Mouse (Mus musculus): ENCODE measurements around the gene Ovca2. TPM values are rescaled to one million over a fixed set of nuclear protein-coding genes. Genes with fewer than 3 reads are reported as not detected.
A peak's percentile ranks its signal among the peaks of the same experiment; 100 is the strongest.

Gene Ovca2
- polyA plus RNA-seq, 1 experiment from 2014 or later, result 8.7 TPM

DNA sequence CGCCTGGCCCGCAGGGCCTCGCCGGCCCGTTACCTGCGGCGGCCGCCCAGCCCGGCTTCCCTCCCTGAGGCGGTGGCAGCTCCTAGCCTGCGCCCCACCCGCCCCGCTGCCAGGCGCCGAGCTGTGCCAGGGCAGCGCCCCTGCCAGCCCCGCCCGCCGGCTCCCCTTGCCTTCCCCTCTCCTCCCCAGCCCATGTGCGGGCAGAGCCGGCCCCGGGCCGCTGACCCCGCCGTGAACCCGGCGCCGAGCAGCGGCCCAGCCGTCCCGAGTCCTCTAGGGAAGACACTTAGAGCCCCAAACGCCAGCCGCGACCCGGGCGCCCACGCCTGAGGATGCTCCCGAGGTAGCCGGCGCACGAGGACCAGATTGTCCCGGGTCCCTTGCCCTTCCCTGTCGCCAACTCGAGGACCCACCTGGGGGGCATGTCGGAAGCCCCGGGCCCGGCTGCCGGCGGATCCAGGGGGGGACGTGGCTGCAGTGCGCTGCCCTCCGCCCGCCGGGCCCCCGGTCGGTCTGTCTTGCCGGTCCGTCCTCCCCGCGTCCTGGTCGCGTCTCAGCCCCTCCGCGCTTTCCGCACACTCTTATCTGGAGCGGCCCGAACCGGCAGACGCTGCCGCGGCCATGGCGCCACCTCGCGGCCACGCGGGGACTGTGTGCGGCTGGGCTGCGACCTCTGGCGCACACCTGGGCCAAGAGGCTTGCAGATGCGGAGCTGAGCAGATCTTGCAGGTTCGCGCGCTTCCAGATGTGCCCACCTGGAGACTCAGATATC lies 9.9 kb downstream of the Ovca2 start:
- Histone ChIP-seq H3K36me3 (ENCODE audit: control insufficient read depth, insufficient read depth) (no peaks in the 10 kb centered on the region), H3K4me1 (ENCODE audit: control insufficient read depth, low read depth, low read length) (peaks cover 60% of the 10 kb centered on the region), H3K9me3 (replicated peaks; ENCODE audit: control insufficient read depth, low read length) (no peaks in the 10 kb centered on the region), H3K27me3 (ENCODE audit: control insufficient read depth, insufficient read depth, low read depth, low read length) (peaks cover 95% of the 10 kb centered on the region), H3K4me3 (ENCODE audit: low read depth, low read length) (peak overlapping the region; percentile 60), H3K27ac (ENCODE audit: low read length) (peak overlapping the region; percentile 7; the same call in 1 of the 2 replicates), H3K4me2 (ENCODE audit: low read depth, low read length) (peak overlapping the region; percentile 77), H3K9ac (ENCODE audit: low read depth, low read length) (peak overlapping the region; percentile 43; the same call in 1 of the 2 replicates)
- under 1% methylated on average over 74 of the region's 83 CpGs for WGBS (ENCODE audit: insufficient replicate concordance)
- ATAC-seq (ENCODE audit: low read depth), result peak; percentile 33; the same call in 1 of the 2 replicates

DNA sequence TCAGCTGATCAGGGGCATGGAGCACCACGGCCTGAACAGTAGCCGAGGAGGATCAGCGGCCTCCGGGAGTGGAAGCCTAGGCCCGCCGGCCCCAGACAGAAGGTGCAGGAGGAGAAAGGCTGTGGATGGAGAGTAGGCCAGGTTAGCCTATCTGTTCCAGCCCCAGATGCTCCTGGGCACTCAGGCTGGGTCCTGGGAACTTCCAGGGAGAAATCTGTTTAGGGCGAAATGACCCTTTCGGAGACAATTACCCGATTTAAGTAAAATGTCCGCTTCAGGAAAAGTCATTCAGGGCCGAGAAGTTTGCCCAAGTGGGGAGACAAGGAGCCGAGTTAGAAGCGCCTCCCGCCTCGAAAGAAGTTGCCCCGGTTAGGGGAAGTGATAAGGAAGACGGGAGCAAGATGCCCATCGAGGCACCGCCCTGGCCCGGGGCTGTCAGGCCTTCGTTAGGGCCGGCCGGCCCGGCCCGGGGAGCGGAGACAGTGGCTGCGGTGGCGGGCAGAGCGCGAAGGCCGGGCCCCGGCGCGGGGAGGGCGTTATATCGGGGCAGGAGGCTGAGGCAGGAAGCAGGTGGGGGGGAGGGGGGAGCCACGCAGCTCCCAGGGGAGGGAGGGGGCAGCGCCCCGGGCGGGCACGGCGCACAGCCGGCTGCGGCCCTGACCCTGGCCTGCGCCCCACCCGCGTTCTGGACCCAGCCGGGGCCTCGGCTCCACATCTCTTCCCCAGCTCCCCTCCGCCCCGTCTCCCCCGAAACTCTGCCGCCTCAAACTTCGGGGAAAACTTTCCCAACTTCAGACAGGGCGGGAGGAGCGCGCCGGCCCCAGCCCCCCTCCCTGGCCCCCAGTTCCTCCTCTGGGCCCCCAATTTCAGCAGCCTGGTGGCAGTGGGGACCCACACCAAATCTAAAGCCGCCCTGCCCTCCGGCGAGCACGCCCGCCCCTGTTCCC lies 10.7 kb downstream of the Ovca2 start:
- Histone ChIP-seq H3K4me1 (ENCODE audit: control insufficient read depth, low read depth, low read length) (peaks cover 52% of the 10 kb centered on the region), H3K9me3 (replicated peaks; ENCODE audit: control insufficient read depth, low read length) (no peaks in the 10 kb centered on the region), H3K4me2 (ENCODE audit: low read depth, low read length) (peak overlapping the region; percentile 77), H3K27me3 (ENCODE audit: control insufficient read depth, insufficient read depth, low read depth, low read length) (peaks cover 87% of the 10 kb centered on the region), H3K9ac (ENCODE audit: low read depth, low read length) (peak overlapping the region; percentile 43; the same call in 1 of the 2 replicates), H3K36me3 (ENCODE audit: control insufficient read depth, insufficient read depth) (no peaks in the 10 kb centered on the region), H3K27ac (ENCODE audit: low read length) (peak overlapping the region; percentile 19; the same call in 1 of the 2 replicates), H3K4me3 (ENCODE audit: low read depth, low read length) (peak overlapping the region; percentile 60)
- WGBS (ENCODE audit: insufficient replicate concordance), result 4% methylated on average over 54 of the region's 63 CpGs
- no peak for ATAC-seq (ENCODE audit: low read depth)

DNA sequence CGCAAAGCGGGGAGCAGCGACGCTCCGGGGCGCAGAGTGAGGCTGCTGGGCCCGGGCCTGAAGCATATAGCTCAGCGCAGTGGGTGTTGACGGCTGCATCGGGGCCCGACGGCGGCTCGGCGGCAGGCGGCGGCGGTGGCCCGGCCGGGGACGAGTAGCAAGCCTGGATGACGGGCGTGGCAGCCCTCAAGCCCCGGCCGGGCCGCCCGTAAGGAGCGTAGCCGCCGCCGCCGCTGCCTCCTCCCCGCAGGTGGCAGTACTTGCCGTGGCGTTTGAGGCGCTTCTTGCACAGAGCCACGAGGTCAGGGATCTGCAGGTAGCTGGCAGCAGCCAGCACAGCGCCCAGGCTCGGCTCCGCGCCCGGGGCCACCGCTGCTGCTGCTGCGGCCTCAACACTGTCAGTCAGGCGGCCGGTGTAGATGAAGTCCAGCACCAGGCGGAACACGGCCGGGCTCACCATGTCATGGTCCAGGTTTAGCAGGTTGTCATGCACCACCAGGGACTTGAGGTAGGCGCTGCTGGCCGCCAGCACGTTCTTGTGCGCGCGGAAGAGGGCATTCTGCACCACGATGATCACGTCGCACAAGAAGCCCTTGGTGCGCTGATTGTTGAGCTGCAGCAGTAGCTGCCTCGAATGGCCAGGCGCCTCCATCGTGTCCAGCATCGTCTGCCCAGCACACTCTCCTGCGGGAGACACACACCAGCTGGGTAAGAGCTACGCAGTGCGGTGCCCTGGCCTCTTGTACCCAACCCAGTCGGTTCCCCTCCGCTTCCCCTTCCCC lies 11.6 kb downstream of the Ovca2 start:
- H3K27ac ChIP-seq (ENCODE audit: low read length), result no peak overlapping the region
- 3% methylated on average over 63 of the region's 68 CpGs for WGBS (ENCODE audit: insufficient replicate concordance)
- H3K4me3 ChIP-seq (ENCODE audit: low read depth, low read length), result peak overlapping the region; percentile 60
- peak overlapping the region; percentile 49 for H3K4me2 ChIP-seq (ENCODE audit: low read depth, low read length)
- H3K4me1 ChIP-seq (ENCODE audit: control insufficient read depth, low read depth, low read length), result peaks cover 43% of the 10 kb centered on the region
- H3K9me3 ChIP-seq (replicated peaks; ENCODE audit: control insufficient read depth, low read length), result no peaks in the 10 kb centered on the region
- peaks cover 78% of the 10 kb centered on the region for H3K27me3 ChIP-seq (ENCODE audit: control insufficient read depth, insufficient read depth, low read depth, low read length)
- 0 out of 2 replicates have a peak overlapping the region, but pooled peaks have one; percentile 12 for H3K9ac ChIP-seq (ENCODE audit: low read depth, low read length)
- no peak for ATAC-seq (ENCODE audit: low read depth)
- no peaks in the 10 kb centered on the region for H3K36me3 ChIP-seq (ENCODE audit: control insufficient read depth, insufficient read depth)

DNA sequence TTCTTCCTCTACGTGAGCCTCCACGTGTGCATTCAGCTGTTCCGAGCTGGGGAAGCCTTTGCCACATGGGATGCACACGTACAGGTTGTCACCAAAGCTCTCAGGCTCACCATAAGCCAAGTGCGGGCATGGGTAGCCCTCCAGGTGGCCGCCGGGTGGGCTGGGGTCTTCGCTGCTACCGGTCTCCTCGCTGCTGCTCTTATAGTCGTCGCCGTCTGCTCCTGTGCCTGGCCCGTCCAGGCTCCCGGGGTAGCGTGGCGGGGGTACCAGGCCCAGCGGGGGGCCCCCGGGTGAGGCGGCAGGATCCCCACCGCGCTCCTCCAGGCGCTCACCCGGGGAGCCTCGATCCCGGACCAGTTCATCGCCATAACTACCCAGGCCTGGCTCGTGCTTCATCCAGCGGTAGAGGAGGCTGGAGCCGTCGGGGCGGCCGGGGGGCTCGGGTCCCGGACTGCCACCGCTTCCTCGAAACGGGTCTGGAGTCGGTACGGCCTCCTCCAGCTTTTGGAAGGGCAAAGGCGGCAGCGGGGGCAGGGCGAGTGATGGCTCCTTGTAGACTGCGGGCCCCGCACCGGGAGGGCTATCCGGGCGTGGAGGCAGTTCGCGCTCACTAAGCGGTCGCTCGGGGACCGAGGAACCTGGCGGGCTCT lies 12.3 kb downstream of the Ovca2 start:
- Histone ChIP-seq H3K4me1 (ENCODE audit: control insufficient read depth, low read depth, low read length) (peaks cover 43% of the 10 kb centered on the region), H3K9me3 (replicated peaks; ENCODE audit: control insufficient read depth, low read length) (no peaks in the 10 kb centered on the region), H3K4me3 (ENCODE audit: low read depth, low read length) (peak overlapping the region; percentile 60), H3K27me3 (ENCODE audit: control insufficient read depth, insufficient read depth, low read depth, low read length) (peaks cover 71% of the 10 kb centered on the region), H3K4me2 (ENCODE audit: low read depth, low read length) (peak overlapping the region; percentile 49), H3K36me3 (ENCODE audit: control insufficient read depth, insufficient read depth) (no peaks in the 10 kb centered on the region), H3K27ac (ENCODE audit: low read length) (no peak overlapping the region), H3K9ac (ENCODE audit: low read depth, low read length) (no peak overlapping the region)
- ATAC-seq (ENCODE audit: low read depth), result no peak
- 10% methylated on average over 55 of the region's 55 CpGs for WGBS (ENCODE audit: insufficient replicate concordance)

GRCm38 (mm10) chr11:75165441-75166192 lies 13.0 kb downstream of the Ovca2 start:
- WGBS (ENCODE audit: insufficient replicate concordance), result 6% methylated on average over 54 of the region's 54 CpGs
- Histone ChIP-seq H3K27ac (ENCODE audit: low read length) (no peak overlapping the region), H3K4me2 (ENCODE audit: low read depth, low read length) (peak overlapping the region; percentile 49), H3K9ac (ENCODE audit: low read depth, low read length) (no peak overlapping the region; the same call in 1 of the 2 replicates), H3K4me1 (ENCODE audit: control insufficient read depth, low read depth, low read length) (peaks cover 43% of the 10 kb centered on the region), H3K4me3 (ENCODE audit: low read depth, low read length) (peak overlapping the region; percentile 60), H3K9me3 (replicated peaks; ENCODE audit: control insufficient read depth, low read length) (no peaks in the 10 kb centered on the region), H3K27me3 (ENCODE audit: control insufficient read depth, insufficient read depth, low read depth, low read length) (peaks cover 64% of the 10 kb centered on the region), H3K36me3 (ENCODE audit: control insufficient read depth, insufficient read depth) (no peaks in the 10 kb centered on the region)
- peak; percentile 24; the same call in 1 of the 2 replicates for ATAC-seq (ENCODE audit: low read depth)

- H3K9ac ChIP-seq (ENCODE audit: low read depth, low read length), result no peak overlapping the region
- no peak overlapping the region for H3K27ac ChIP-seq (ENCODE audit: low read length)
- H3K9me3 ChIP-seq (replicated peaks; ENCODE audit: control insufficient read depth, low read length), result no peaks in the 10 kb centered on the region
- peak overlapping the region; percentile 49 for H3K4me2 ChIP-seq (ENCODE audit: low read depth, low read length)
- no peaks in the 10 kb centered on the region for H3K36me3 ChIP-seq (ENCODE audit: control insufficient read depth, insufficient read depth)
- peaks cover 37% of the 10 kb centered on the region for H3K4me1 ChIP-seq (ENCODE audit: control insufficient read depth, low read depth, low read length)
- H3K27me3 ChIP-seq (ENCODE audit: control insufficient read depth, insufficient read depth, low read depth, low read length), result peaks cover 55% of the 10 kb centered on the region
- peak overlapping the region; percentile 60 for H3K4me3 ChIP-seq (ENCODE audit: low read depth, low read length)
- ATAC-seq (ENCODE audit: low read depth), result no peak
- WGBS (ENCODE audit: insufficient replicate concordance), result 14% methylated on average over 15 of the region's 15 CpGs
These were observed 13.9 kb downstream of the Ovca2 start for GRCm38 (mm10) chr11:75164750-75165149.

DNA sequence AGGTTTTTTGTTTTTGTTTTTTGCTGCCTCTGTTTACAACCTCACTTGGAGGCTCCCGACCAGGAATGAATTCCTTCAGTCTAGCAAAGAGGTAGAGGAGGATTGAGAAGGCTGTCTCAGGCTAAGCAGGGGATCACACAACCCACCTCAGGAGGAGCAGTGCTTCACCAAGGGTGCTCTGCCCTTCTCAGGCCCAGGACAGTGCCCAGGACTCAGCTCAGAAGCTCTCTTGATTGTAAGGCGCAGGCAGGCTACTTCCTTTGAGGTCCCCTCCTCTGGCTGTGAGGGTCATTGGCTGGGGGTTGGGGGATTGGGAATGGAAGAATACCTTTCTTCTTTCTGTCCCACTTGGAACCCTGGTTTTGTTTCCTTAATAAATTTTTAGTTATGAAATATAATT lies 14.6 kb downstream of the Ovca2 start:
- no peak overlapping the region for H3K27ac ChIP-seq (ENCODE audit: low read length)
- no peak overlapping the region for H3K4me3 ChIP-seq (ENCODE audit: low read depth, low read length)
- 71% methylated on average over 2 of the region's 2 CpGs for WGBS (ENCODE audit: insufficient replicate concordance)
- peaks cover 48% of the 10 kb centered on the region for H3K27me3 ChIP-seq (ENCODE audit: control insufficient read depth, insufficient read depth, low read depth, low read length)
- H3K36me3 ChIP-seq (ENCODE audit: control insufficient read depth, insufficient read depth), result no peaks in the 10 kb centered on the region
- H3K9me3 ChIP-seq (replicated peaks; ENCODE audit: control insufficient read depth, low read length), result no peaks in the 10 kb centered on the region
- no peak overlapping the region for H3K9ac ChIP-seq (ENCODE audit: low read depth, low read length)
- peaks cover 30% of the 10 kb centered on the region for H3K4me1 ChIP-seq (ENCODE audit: control insufficient read depth, low read depth, low read length)
- no peak for ATAC-seq (ENCODE audit: low read depth)
- H3K4me2 ChIP-seq (ENCODE audit: low read depth, low read length), result no peak overlapping the region
